Mouse (Mus musculus) cortical plate, adult 2 months (tissue): ENCODE results near the gene Stub1.

Experiments
- CTCF ChIP-seq: fragments of 200-500 bp; IDR thresholded peaks from 2 replicates; pipeline ENCODE4 v1.5.1; 2011; ENCODE audit warnings: mild to moderate bottlenecking, control low read depth, low read length; ENCODE audit not compliant: insufficient read depth; ENCODE audit errors: extremely low read depth
- POLR2A ChIP-seq: fragments of 200-500 bp; IDR thresholded peaks from 2 replicates; pipeline ENCODE4 v1.6.1; 2011; ENCODE audit warnings: mild to moderate bottlenecking, low read length, control low read depth; ENCODE audit not compliant: insufficient read depth; ENCODE audit errors: extremely low read depth

DNA sequence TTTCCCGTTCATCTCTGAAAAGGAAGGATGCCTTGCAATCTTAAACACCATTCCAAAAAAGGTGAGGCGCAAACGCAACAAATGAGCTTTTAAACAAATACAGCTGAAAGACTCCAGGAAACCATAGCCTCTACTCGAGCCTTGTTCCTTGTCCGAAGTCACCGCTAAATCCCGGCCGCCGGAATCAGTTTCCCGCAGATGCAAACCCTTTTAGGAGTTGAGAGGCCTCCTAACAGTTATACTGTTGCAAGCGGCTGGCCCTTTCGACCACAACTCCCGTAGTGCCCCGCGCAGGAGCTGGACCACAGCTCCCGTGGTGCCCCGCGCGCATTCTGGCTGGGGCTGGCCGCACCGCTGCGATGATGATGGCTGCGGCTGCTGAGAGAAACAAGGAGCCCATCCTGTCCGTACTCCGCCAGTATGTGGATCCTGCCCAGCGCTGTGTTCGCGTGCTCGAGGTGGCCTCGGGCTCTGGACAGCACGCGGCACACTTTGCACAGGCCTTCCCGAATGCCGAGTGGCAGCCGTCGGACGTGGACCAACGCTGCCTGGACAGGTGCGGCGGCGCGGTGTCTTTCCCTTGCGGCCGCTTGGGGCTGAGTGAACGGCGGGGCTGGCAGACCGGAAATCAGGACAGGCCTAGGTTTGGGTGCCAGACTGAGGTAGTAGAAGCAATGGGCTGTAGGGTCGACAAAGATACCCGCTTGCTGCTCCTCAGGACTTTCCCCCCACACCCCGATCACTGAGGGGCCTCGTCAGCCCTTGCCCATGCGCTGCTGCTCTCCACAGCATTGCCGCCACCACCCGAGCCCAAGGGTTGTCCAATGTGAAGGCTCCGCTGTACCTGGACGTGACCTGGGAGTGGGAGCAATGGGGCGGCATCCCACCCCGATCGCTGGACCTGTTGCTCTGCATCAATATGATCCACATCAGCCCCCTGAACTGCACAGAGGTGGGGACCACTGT lies 42.2 kb upstream of the Stub1 start:
- TF ChIP-seq CTCF (0 out of 2 replicates have a peak, but pooled peaks have one; percentile 3), POLR2A (peak; percentile 94)
